Mouse (Mus musculus) hindbrain, embryonic 13.5 days (tissue): ENCODE measurements around the gene Epb41l4b. TPM values are rescaled to one million over a fixed set of nuclear protein-coding genes. Genes with fewer than 3 reads are reported as not detected.

ENCODE experiments used
- ATAC-seq: fragments of 200-750 bp; cut with Nextera tagmentation; 2 replicates; pipeline ENCODE4 v1.8.0; 2017; ENCODE audit warnings: moderate TSS enrichment; ENCODE audit not compliant: low FRiP score
- H3K27ac ChIP-seq: fragments of 300-500 bp; sonication (generic); 2 replicates; pipeline ENCODE4 v1.5.1; 2015; ENCODE audit warnings: inconsistent platforms, mild to moderate bottlenecking, moderate library complexity
- H3K27me3 ChIP-seq: fragments of 300-500 bp; sonication (generic); 2 replicates; pipeline ENCODE4 v1.6.1; 2015; ENCODE audit warnings: mild to moderate bottlenecking, inconsistent platforms
- H3K36me3 ChIP-seq: fragments of 300-500 bp; sonication (generic); 2 replicates; pipeline ENCODE4 v1.6.1; 2015; ENCODE audit warnings: mild to moderate bottlenecking, inconsistent platforms
- H3K4me1 ChIP-seq: fragments of 300-500 bp; sonication (generic); replicated peaks from 2 replicates; pipeline ENCODE4 v1.6.1; 2015; ENCODE audit warnings: inconsistent platforms
- H3K4me2 ChIP-seq: fragments of 300-500 bp; sonication (generic); 2 replicates; pipeline ENCODE4 v1.6.1; 2015; ENCODE audit warnings: inconsistent platforms, mild to moderate bottlenecking, moderate library complexity
- H3K4me3 ChIP-seq: fragments of 300-500 bp; sonication (generic); 2 replicates; pipeline ENCODE4 v1.5.1; 2015; ENCODE audit warnings: mild to moderate bottlenecking, inconsistent platforms
- H3K9ac ChIP-seq: fragments of 300-500 bp; sonication (generic); 2 replicates; pipeline ENCODE4 v1.6.1; 2015; ENCODE audit warnings: mild to moderate bottlenecking, inconsistent platforms
- H3K9me3 ChIP-seq: fragments of 300-500 bp; sonication (generic); 2 replicates; pipeline ENCODE4 v1.6.1; 2016; ENCODE audit warnings: inconsistent platforms
- WGBS: fragments of 180-500 bp; shearing (Covaris S2); methylation state at CpG from one replicate; pipeline ENCODE4 v1.1.7; 2015; 5-methylcytosine and 5-hydroxymethylcytosine counted together
- polyA plus RNA-seq: library from polyadenylated mRNA; unstranded; fragments of >200 nt; fragmentation: Nextera tagmentation; extraction: Ambion mirVana; gene quantifications from 2 replicates; pipeline ENCODE4 v1.2.1, GENCODE M21; 2015

The Epb41l4b gene
- polyA plus RNA-seq, 1 experiment from 2014 or later: 1.7 TPM

GRCm38 (mm10) chr4:57168277-57168676, 25.0 kb upstream of the Epb41l4b start:
- Histone ChIP-seq H3K27ac (no peak overlapping the region), H3K4me2 (no peak overlapping the region), H3K27me3 (no peaks in the 10 kb centered on the region), H3K9me3 (no peaks in the 10 kb centered on the region), H3K4me3 (no peak overlapping the region), H3K36me3 (no peaks in the 10 kb centered on the region), H3K4me1 (peaks cover 12% of the 10 kb centered on the region; the same call in 1 of the 2 replicates), H3K9ac (no peak overlapping the region)
- no peak for ATAC-seq
- WGBS: 94% methylated on average over 1 of the region's 1 CpGs

- no peak overlapping the region for H3K27ac ChIP-seq
- no peak overlapping the region for H3K4me2 ChIP-seq
- no peaks in the 10 kb centered on the region for H3K36me3 ChIP-seq
- H3K4me1 ChIP-seq: peaks cover 16% of the 10 kb centered on the region
- ATAC-seq: no peak
- 61% methylated on average over 12 of the region's 12 CpGs for whole genome bisulfite sequencing
- no peaks in the 10 kb centered on the region for H3K9me3 ChIP-seq
- H3K4me3 ChIP-seq: no peak overlapping the region
- H3K27me3 ChIP-seq: no peaks in the 10 kb centered on the region
- H3K9ac ChIP-seq: no peak overlapping the region
Measured at GRCm38 (mm10) chr4:57166922-57167870, 24.0 kb upstream of the Epb41l4b start.

- H3K27ac ChIP-seq: no peak overlapping the region
- H3K9ac ChIP-seq: no peak overlapping the region
- no peaks in the 10 kb centered on the region for H3K9me3 ChIP-seq
- H3K4me3 ChIP-seq: no peak overlapping the region
- no peaks in the 10 kb centered on the region for H3K27me3 ChIP-seq
- 48% methylated on average over 3 of the region's 3 CpGs for WGBS
- no peaks in the 10 kb centered on the region for H3K36me3 ChIP-seq
- no peak overlapping the region for H3K4me2 ChIP-seq
- no peak for ATAC-seq
- peaks cover 10% of the 10 kb centered on the region for H3K4me1 ChIP-seq
Measured at GRCm38 (mm10) chr4:57165654-57166053, 22.4 kb upstream of the Epb41l4b start.

GRCm38 (mm10) chr4:57164578-57165210, 21.5 kb upstream of the Epb41l4b start:
- Histone ChIP-seq H3K27ac (no peak overlapping the region), H3K4me2 (no peak overlapping the region), H3K4me3 (no peak overlapping the region), H3K4me1 (peaks cover 10% of the 10 kb centered on the region), H3K9me3 (no peaks in the 10 kb centered on the region), H3K36me3 (no peaks in the 10 kb centered on the region), H3K9ac (no peak overlapping the region), H3K27me3 (no peaks in the 10 kb centered on the region)
- 90% methylated on average over 9 of the region's 9 CpGs for WGBS
- ATAC-seq: no peak

GRCm38 (mm10) chr4:57162789-57163722, 19.8 kb upstream of the Epb41l4b start:
- Histone ChIP-seq H3K4me3 (no peak overlapping the region), H3K4me1 (peaks cover 10% of the 10 kb centered on the region), H3K27me3 (no peaks in the 10 kb centered on the region), H3K4me2 (no peak overlapping the region), H3K9ac (no peak overlapping the region), H3K9me3 (no peaks in the 10 kb centered on the region), H3K36me3 (no peaks in the 10 kb centered on the region), H3K27ac (0 out of 2 replicates have a peak overlapping the region, but pooled peaks have one; percentile 35)
- no peak for ATAC-seq
- WGBS: 25% methylated on average over 10 of the region's 10 CpGs

GRCm38 (mm10) chr4:57160571-57160970, 17.3 kb upstream of the Epb41l4b start:
- no peak overlapping the region for H3K4me2 ChIP-seq
- no peak overlapping the region for H3K4me3 ChIP-seq
- no peaks in the 10 kb centered on the region for H3K36me3 ChIP-seq
- ATAC-seq: no peak
- H3K9me3 ChIP-seq: no peaks in the 10 kb centered on the region
- WGBS: 80% methylated on average over 7 of the region's 7 CpGs
- peaks cover 7% of the 10 kb centered on the region for H3K4me1 ChIP-seq
- no peaks in the 10 kb centered on the region for H3K27me3 ChIP-seq
- no peak overlapping the region for H3K9ac ChIP-seq
- no peak overlapping the region for H3K27ac ChIP-seq

- ATAC-seq: no peak
- no peaks in the 10 kb centered on the region for H3K36me3 ChIP-seq
- H3K27ac ChIP-seq: no peak overlapping the region
- no peaks in the 10 kb centered on the region for H3K9me3 ChIP-seq
- 77% methylated on average over 8 of the region's 8 CpGs for WGBS
- H3K27me3 ChIP-seq: no peaks in the 10 kb centered on the region
- no peak overlapping the region for H3K9ac ChIP-seq
- H3K4me1 ChIP-seq: peaks cover 13% of the 10 kb centered on the region
- H3K4me2 ChIP-seq: no peak overlapping the region
- no peak overlapping the region for H3K4me3 ChIP-seq
Measured at GRCm38 (mm10) chr4:57156549-57157169, 13.4 kb upstream of the Epb41l4b start.

GRCm38 (mm10) chr4:57153838-57154237, 10.6 kb upstream of the Epb41l4b start:
- H3K4me2 ChIP-seq: peak overlapping the region; percentile 26; the same call in 1 of the 2 replicates
- no peaks in the 10 kb centered on the region for H3K36me3 ChIP-seq
- H3K9ac ChIP-seq: 0 out of 2 replicates have a peak overlapping the region, but pooled peaks have one; percentile 43
- 42% methylated on average over 8 of the region's 8 CpGs for WGBS
- peaks cover 13% of the 10 kb centered on the region for H3K4me1 ChIP-seq
- ATAC-seq: 0 out of 2 replicates have a peak, but pooled peaks have one; percentile 46
- no peaks in the 10 kb centered on the region for H3K27me3 ChIP-seq
- no peak overlapping the region for H3K4me3 ChIP-seq
- no peaks in the 10 kb centered on the region for H3K9me3 ChIP-seq
- H3K27ac ChIP-seq: no peak overlapping the region

- WGBS: 2% methylated on average over 9 of the region's 9 CpGs
- Histone ChIP-seq H3K27ac (no peak overlapping the region), H3K4me3 (no peak overlapping the region), H3K9me3 (no peaks in the 10 kb centered on the region), H3K9ac (peak overlapping the region; percentile 43; the same call in 1 of the 2 replicates), H3K36me3 (no peaks in the 10 kb centered on the region), H3K27me3 (no peaks in the 10 kb centered on the region), H3K4me1 (peaks cover 13% of the 10 kb centered on the region), H3K4me2 (peak overlapping the region; percentile 26; the same call in 1 of the 2 replicates)
- peak; percentile 71; the same call in 1 of the 2 replicates for ATAC-seq
Measured at GRCm38 (mm10) chr4:57153068-57153835, 10.0 kb upstream of the Epb41l4b start.

GRCm38 (mm10) chr4:57148182-57148581, 4.9 kb upstream of the Epb41l4b start:
- WGBS: 68% methylated on average over 3 of the region's 3 CpGs
- H3K27me3 ChIP-seq: peaks cover 23% of the 10 kb centered on the region
- no peak overlapping the region for H3K4me2 ChIP-seq
- no peak overlapping the region for H3K27ac ChIP-seq
- H3K4me3 ChIP-seq: no peak overlapping the region
- H3K4me1 ChIP-seq: peaks cover 4% of the 10 kb centered on the region
- no peak for ATAC-seq
- H3K36me3 ChIP-seq: no peaks in the 10 kb centered on the region
- H3K9ac ChIP-seq: no peak overlapping the region
- H3K9me3 ChIP-seq: no peaks in the 10 kb centered on the region
